In genomic region chr10:30810247-30810966, GRCm38 (mm10) we compare ENCODE assay signal across 8 mouse cellular contexts. TPM values are rescaled to one million over a fixed set of nuclear protein-coding genes. Genes with fewer than 3 reads are reported as not detected.
A peak's percentile ranks its signal among the peaks of the same experiment; 100 is the strongest.
DNase-seq lines count a peak whose midpoint lies in the region; ATAC-seq and TF ChIP-seq lines count a peak whose summit lies in the region.

No protein-coding gene starts in this region.

- no peaks in the 10 kb centered on the region for H3K27me3 ChIP-seq in neural tube, embryonic 11.5 days (ENCODE audit: control insufficient read depth, insufficient read depth, low read length)
- H3K27me3 ChIP-seq in kidney, adult 2 months (replicated peaks; ENCODE audit: control insufficient read depth, insufficient read depth, low read length) = no peaks in the 10 kb centered on the region
- no peaks in the 10 kb centered on the region for H3K27me3 ChIP-seq in stomach, postnatal 0 days (ENCODE audit: control insufficient read depth, insufficient read depth, low read length)

- H3K36me3 ChIP-seq in neural tube, embryonic 11.5 days (ENCODE audit: control insufficient read depth, insufficient read depth, low read length) = no peaks in the 10 kb centered on the region
- H3K36me3 ChIP-seq in kidney, adult 2 months (ENCODE audit: control insufficient read depth, insufficient read depth, low read length) = no peaks in the 10 kb centered on the region
- H3K36me3 ChIP-seq in stomach, postnatal 0 days (ENCODE audit: control insufficient read depth, insufficient read depth, low read length) = no peaks in the 10 kb centered on the region

- TF ChIP-seq EP300 in stomach, postnatal 0 days (optimal IDR thresholded peaks at IDR 0.05) = no peak

- no peak for DNase-seq in neural tube, embryonic 11.5 days (ENCODE audit: low spot score)
- no peak for DNase-seq in neural tube, embryonic 10.5 days (ENCODE audit: extremely low spot score, low spot score)
- peak; percentile 55 to 61 for DNase-seq in cerebellum, postnatal 10 days
- DNase-seq in heart, adult 18-20 months = peak; percentile 67 to 68
- DNase-seq in kidney, adult 2 months = peak; percentile 73
- peak; percentile 44 for DNase-seq in lung, postnatal 14 days
- DNase-seq in stomach, postnatal 0 days (ENCODE audit: low spot score) = no peak
- no peak for DNase-seq in spleen, adult 12 weeks (ENCODE audit: low spot score)

- TF ChIP-seq POLR2A in kidney, adult 2 months (IDR thresholded peaks at IDR 0.05; ENCODE audit: low read depth, low read length) = no peak

- TF ChIP-seq CTCF in kidney, adult 2 months (conservative IDR thresholded peaks at IDR 0.05; ENCODE audit: insufficient read depth, insufficient read length, low read depth, low read length) = no peak
- TF ChIP-seq CTCF in stomach, postnatal 0 days (IDR thresholded peaks at IDR 0.05; ENCODE audit: low read depth) = no peak

- no peak overlapping the region for H3K9ac ChIP-seq in neural tube, embryonic 11.5 days (ENCODE audit: low read length)
- no peak overlapping the region for H3K9ac ChIP-seq in stomach, postnatal 0 days (ENCODE audit: low read length)

- peak overlapping the region; percentile 36 for H3K4me2 ChIP-seq in neural tube, embryonic 11.5 days (ENCODE audit: low read depth)
- peak overlapping the region; percentile 45 for H3K4me2 ChIP-seq in stomach, postnatal 0 days (replicated peaks; ENCODE audit: low read depth)

- 45% methylated on average over 9 of the region's 9 CpGs for WGBS in neural tube, embryonic 11.5 days
- 20% methylated on average over 9 of the region's 9 CpGs for WGBS in kidney, adult 2 months
- 25% methylated on average over 9 of the region's 9 CpGs for WGBS in stomach, postnatal 0 days

- peak; percentile 40 for ATAC-seq in neural tube, embryonic 11.5 days (ENCODE audit: insufficient read depth, low FRiP score, low TSS enrichment)
- ATAC-seq in stomach, postnatal 0 days (ENCODE audit: low FRiP score, low TSS enrichment) = peak; percentile 48

- no peak overlapping the region for H3K27ac ChIP-seq in neural tube, embryonic 11.5 days (ENCODE audit: low read depth, low read length)
- no peak overlapping the region for H3K27ac ChIP-seq in kidney, adult 2 months (ENCODE audit: insufficient read depth, low read depth, low read length)
- no peak overlapping the region for H3K27ac ChIP-seq in stomach, postnatal 0 days (replicated peaks)

- no peaks in the 10 kb centered on the region for H3K9me3 ChIP-seq in neural tube, embryonic 11.5 days (ENCODE audit: control insufficient read depth, low read length)
- H3K9me3 ChIP-seq in stomach, postnatal 0 days (ENCODE audit: control insufficient read depth, low read length) = no peaks in the 10 kb centered on the region

- H3K4me1 ChIP-seq in neural tube, embryonic 11.5 days (ENCODE audit: control insufficient read depth, insufficient read depth, low read length) = no peaks in the 10 kb centered on the region
- H3K4me1 ChIP-seq in kidney, adult 2 months (ENCODE audit: control insufficient read depth, insufficient read depth, low read length) = peaks cover 3% of the 10 kb centered on the region; the same call in 1 of the 2 replicates
- H3K4me1 ChIP-seq in stomach, postnatal 0 days (replicated peaks; ENCODE audit: control insufficient read depth, insufficient read depth) = no peaks in the 10 kb centered on the region

- peak overlapping the region; percentile 27 for H3K4me3 ChIP-seq in neural tube, embryonic 11.5 days (ENCODE audit: low read depth, low read length)
- peak overlapping the region; percentile 88 for H3K4me3 ChIP-seq in kidney, adult 2 months (ENCODE audit: insufficient read depth, low read depth, low read length)
- peak overlapping the region; percentile 36 for H3K4me3 ChIP-seq in stomach, postnatal 0 days (ENCODE audit: low read depth, low read length)

RNA-seq across cellular contexts. Expression of gene Ncoa7, which starts 7.3 kb away (rescaled TPM):
- 7.4 and 7.9 TPM in 2 replicates for polyA plus RNA-seq in neural tube, embryonic 11.5 days (2014; fragmentation: Nextera tagmentation; extraction: Ambion mirVana)
- total RNA-seq in heart, adult 18-20 months (2021) = 1 to 10 TPM; 4.0 to 4.6 TPM
- polyA plus RNA-seq in kidney, adult 2 months (2012; rRNA removed) = 14.4 and 18.6 TPM in 2 replicates
- polyA plus RNA-seq in stomach, postnatal 0 days (2015; fragmentation: Nextera tagmentation; extraction: Ambion mirVana) = 11.4 and 12.2 TPM in 2 replicates

RNA-seq across cellular contexts. Expression of gene Hey2, which starts 32.2 kb away (rescaled TPM):
- 4.6 and 5.0 TPM in 2 replicates for polyA plus RNA-seq in neural tube, embryonic 11.5 days (2014; fragmentation: Nextera tagmentation; extraction: Ambion mirVana)
- total RNA-seq in heart, adult 18-20 months (2021) = 1 to 10 TPM; 4.3 to 4.4 TPM
- polyA plus RNA-seq in kidney, adult 2 months (2012; rRNA removed) = 2.9 and 3.6 TPM in 2 replicates
- polyA plus RNA-seq in stomach, postnatal 0 days (2015; fragmentation: Nextera tagmentation; extraction: Ambion mirVana) = 1.7 and 1.8 TPM in 2 replicates

Comparison
In these comparisons a context has a peak if more than half of its experiments do, and no peak if none do; other contexts are left out.
1. DNase-seq: peak in cerebellum, postnatal 10 days (2 of 2), heart, adult 18-20 months (2 of 2), kidney, adult 2 months (single experiment) and lung, postnatal 14 days (single experiment); none in neural tube, embryonic 11.5 days (single experiment), neural tube, embryonic 10.5 days (single experiment), stomach, postnatal 0 days (single experiment) and spleen, adult 12 weeks (single experiment).
2. H3K4me3 ChIP-seq: peak in every context shown above with its lines; median percentile 88 in kidney, adult 2 months; 36 in stomach, postnatal 0 days; 27 in neural tube, embryonic 11.5 days.